Mouse (Mus musculus): Measurements from ENCODE around the gene Hagh.

Gene Hagh

DNA sequence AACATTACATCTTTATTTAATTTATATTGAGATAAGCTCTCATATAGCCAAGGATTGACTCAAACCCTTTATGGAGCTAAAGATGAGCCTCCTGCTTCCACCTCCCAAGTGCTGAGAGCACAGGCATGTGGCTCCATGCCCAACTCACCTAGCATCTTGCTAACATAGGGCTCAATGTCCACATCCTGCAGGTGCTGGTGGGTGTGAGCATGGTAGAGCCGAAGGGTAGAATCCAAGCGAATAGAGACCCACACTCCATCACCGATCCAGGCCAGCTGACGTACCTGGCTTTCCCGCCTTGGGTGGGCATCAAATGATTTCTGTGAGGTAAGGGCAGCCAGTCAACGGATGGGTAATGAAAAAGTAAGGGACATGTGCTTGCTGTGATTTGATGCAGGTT, 60.1 kb downstream of the Hagh start:
- no peak for DNase-seq (ENCODE audit: low read depth in 1 of 2, low spot score in 2 of 2)

DNA sequence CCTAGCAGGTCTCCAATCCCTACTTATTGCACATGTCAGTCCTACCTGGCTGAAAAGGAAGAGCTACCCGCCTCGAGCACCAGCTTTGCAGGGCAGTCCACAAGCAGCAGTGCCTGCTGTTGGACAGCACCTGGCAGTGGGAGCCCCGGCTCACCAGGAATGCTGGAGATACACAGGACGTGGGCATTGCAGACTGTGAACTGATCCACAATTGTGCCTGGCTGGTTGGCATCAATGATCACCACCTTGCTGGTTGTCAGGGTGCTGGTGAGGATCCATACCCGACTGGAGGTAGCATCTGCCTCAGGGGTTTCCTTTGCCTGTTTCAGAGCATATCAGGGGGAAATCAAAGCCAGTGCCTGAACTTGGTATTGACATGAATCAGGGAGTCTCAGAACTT, 62.2 kb downstream of the Hagh start:
- no peak for DNase-seq (ENCODE audit: low read depth in 1 of 2, low spot score in 2 of 2)

DNA sequence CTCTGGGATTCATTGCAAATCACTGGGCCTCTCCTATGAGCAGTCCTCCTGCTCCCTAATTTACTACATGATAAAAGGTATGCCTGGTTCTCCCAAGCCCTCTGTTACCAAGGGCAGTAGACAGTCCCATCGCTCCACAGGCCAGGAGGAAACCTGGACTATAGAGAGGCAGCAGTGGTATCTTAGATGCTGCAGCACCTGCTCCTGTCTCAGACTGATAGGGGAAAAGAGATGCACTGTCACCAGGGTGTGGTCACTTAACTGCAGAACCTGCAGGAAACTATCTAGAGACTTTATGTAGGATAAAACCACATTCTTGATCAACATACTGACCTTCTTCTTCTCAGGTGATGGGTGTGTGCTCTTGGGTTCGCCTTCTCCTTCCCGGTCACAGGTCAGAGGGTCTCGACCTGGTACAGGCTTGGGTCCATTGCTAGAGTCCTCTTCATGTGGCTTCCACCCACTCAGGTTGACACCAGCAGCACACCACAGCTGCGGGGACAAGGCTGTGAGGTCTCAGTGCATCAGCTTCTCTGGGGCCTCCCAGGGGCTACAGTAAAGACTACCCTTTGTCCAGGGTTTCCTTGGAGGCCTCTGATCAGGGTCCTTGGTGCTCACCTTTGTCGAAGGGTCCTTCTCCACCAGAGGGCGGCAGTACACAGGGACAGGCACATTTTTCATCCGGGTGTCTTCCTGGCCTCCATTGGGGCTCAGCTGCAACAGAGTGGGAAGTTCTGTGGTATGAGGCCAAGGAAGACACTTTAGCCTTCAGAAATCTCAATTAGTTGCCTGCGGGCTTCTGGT, 62.9 kb downstream of the Hagh start:
- no peak for DNase-seq (ENCODE audit: low read depth in 1 of 2, low spot score in 2 of 2)

DNA sequence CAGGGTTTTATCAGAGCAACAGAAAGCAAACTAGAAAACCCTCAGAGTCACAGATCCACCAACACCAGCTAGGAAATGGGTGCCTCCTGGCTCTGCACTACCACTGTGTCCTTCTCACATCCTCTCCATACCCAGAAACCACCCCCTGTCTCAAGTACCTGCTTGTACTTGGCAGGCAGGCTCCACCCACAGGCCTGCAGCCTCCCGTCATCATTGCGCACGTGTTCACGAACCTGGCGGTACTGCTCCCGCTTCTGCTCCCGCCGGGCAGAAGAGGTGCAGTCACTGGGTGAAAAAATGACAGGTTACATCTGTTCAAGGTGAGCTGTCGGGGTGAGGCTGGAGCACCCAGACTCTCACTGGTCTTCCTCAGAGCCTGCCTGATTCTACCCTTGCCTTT, 63.8 kb downstream of the Hagh start:
- no peak for DNase-seq (ENCODE audit: low read depth in 1 of 2, low spot score in 2 of 2)

DNA sequence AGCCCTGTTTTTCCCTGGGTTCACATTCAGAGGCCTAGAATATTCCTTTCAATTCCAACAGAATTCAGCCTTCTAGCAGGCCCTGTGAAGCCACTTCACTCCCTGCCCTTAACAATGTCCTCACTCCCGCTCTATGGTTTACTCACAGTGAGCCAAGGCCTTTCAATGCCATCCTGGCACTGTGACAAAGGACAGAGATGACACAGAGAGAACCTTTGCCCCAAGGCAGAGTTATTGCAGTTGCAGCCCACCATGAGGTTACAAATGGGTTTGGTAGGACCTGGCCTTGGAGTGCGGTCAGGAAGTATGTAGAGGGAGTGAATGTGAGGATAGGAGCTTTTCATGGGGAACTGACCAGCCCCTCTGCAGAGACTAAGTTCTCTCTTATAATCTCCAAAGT, 67.6 kb downstream of the Hagh start:
- DNase-seq (ENCODE audit: low read depth in 1 of 2, low spot score in 2 of 2), result no peak

DNA sequence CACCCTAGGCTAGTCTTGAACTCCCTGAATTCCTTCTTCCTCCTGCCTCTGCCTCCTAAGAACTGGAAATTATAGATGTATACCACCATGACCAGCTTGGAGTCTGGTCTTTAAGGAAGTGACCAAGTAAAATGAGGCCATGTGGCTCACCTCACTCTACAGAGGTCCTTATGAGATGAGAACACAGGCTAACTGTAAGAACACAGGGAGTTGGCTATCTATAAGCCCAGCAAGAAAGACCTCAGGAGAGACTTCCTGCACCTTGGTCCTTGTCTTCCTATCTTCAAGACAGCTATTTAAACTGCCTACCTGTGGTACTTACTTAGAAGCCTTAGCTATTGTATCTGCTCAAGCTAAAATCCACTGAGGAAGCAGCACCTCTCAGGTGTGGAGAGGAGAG, 74.0 kb downstream of the Hagh start:
- DNase-seq (ENCODE audit: low read depth in 1 of 2, low spot score in 2 of 2), result no peak

All from monocyte, adult 2 months (primary cell).